Mouse (Mus musculus): Measurements from ENCODE around the gene Crtac1.
A peak's percentile ranks its signal among the peaks of the same experiment; 100 is the strongest.

Gene Crtac1

GRCm38 (mm10) chr19:42322357-42323090 is 109.1 kb downstream of the Crtac1 start:
- DNase-seq: no peak

DNA sequence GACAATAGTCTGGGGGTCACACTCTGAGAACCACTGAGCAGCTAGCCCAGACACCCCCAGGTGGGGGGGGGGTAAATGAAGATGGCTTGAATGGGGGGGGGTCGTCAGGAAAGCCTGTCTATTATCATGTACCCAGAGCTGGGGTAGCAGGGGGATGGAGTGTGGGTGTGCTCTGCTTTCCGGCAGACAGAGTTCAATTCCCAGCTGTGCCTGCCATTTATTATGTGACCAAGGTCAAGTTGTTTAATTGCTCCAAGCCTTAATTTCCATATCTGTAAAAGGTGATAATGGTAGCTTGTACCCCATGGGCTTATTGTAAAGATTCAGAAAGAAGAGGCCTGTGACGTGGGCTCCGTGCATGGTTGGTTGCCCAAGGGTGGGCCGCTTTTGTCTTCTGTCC is 109.6 kb downstream of the Crtac1 start:
- DNase-seq: no peak

GRCm38 (mm10) chr19:42317648-42318425 is 113.7 kb downstream of the Crtac1 start:
- DNase-seq: peak in 1 of 2 experiments; percentile 43

GRCm38 (mm10) chr19:42316998-42317397 is 114.6 kb downstream of the Crtac1 start:
- DNase-seq: no peak

- DNase-seq: peak; percentile 11 to 55
These were observed 115.1 kb downstream of the Crtac1 start for GRCm38 (mm10) chr19:42316525-42316924.

- peak; percentile 63 to 77 for DNase-seq
These were observed 115.7 kb downstream of the Crtac1 start for GRCm38 (mm10) chr19:42315914-42316313.

- DNase-seq: no peak
These were observed 116.4 kb downstream of the Crtac1 start for GRCm38 (mm10) chr19:42315070-42315679.

DNA sequence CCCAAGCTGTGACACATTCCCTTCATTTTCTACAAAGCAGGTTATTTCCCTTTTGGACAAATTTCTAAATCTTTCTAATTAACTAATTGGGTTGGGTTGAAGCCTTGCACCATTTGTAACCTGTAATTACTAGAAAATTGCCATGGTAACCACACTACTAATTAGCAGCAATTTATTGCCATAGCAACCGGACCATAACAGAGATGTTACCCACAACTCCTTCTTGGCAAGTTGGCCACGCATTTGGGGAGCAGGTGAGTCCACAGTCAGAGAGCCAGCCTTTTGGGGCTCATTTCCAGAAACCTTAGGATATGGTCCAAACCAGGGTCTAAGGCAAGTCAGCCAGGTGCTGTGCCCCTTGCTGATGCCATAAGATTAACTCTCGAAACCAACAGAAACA is 119.4 kb downstream of the Crtac1 start:
- no peak for DNase-seq

- DNase-seq: no peak
These were observed 120.3 kb downstream of the Crtac1 start for GRCm38 (mm10) chr19:42311332-42311731.

- DNase-seq: no peak
These were observed 122.7 kb downstream of the Crtac1 start for GRCm38 (mm10) chr19:42308931-42309330.

DNA sequence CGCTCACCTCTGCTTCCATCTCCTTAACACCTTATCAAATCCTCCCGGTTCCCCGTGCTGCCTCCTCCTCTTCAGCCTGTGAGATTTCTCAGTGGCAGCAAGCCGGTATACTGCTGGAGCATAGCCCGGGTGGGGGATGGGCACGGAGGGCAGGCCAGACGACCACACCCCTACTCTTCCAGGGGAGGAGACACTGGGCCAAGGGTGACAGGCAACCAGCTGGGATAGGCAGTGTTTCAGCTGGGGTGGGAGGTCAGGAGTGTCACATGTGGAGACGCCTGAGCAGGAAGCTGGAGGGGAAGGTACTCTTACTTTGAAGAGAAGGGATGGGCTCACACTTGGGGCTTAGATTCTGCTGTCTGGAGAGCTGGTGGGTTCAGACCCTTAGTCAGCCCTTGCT is 124.6 kb downstream of the Crtac1 start:
- peak; percentile 10 to 27 for DNase-seq

- DNase-seq: peak in 1 of 2 experiments; percentile 30
These were observed 125.4 kb downstream of the Crtac1 start for GRCm38 (mm10) chr19:42306202-42306601.

- DNase-seq: no peak
These were observed 125.8 kb downstream of the Crtac1 start for GRCm38 (mm10) chr19:42305746-42306145.

DNA sequence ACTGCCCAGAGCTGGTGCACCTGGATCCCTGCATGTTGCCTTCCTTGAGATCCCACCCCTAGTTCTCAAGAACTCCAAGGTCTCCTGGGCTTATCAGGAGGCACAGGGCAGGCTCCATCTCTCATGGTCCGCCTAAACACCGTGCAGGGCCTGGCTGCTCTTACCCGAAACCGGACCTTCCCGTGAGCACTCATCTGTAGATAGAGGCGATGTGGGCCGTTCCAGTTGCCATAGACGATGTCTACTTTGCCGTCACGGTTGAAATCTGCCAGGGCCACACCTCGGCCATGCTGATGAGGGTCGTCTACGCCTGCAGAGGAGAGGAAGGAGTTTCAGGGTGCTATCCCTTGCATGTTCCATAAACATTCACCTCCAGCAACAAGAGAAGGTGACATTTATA is 127.1 kb downstream of the Crtac1 start:
- DNase-seq: no peak

- no peak for DNase-seq
These were observed 128.3 kb downstream of the Crtac1 start for GRCm38 (mm10) chr19:42303210-42303813.

DNA sequence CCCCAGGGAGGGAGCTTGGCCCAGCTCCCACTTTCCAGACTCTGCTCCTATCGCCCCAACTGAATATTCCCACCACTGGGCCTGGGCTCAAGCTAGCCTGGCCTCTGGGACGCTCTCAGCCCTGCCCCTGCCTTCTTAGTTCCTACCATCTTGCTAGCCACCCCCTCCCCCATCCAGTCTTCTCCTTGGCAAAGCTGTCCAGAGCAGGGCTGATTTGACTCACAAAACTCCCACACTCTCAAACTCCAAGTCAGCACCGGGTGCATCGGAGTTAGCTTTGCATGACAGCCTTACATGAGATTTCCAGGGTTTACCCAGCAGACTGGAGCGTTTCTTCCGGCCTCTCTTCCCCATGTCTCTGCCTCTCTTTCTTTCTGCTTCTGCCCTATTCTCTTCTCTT is 138.4 kb downstream of the Crtac1 start:
- no peak for DNase-seq

DNA sequence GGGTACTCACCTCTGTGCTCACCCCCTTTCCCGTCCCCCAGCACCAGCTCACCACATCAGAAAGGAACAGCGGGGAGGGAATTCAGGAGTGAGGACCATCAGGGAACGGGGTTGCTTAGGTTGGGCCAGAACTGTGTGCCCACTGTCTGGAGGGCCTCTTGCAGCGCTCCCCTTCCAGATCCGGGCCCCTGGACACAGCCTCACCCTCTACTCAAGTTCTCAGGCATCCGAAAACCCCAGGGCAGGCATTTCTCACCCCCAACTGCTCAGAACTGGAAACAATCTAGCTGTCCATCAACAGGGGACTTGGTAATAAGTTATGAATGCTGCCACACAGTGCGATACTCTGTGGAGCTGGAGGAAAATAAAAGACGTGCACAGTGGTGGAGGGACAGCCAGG is 139.5 kb downstream of the Crtac1 start:
- no peak for DNase-seq

DNA sequence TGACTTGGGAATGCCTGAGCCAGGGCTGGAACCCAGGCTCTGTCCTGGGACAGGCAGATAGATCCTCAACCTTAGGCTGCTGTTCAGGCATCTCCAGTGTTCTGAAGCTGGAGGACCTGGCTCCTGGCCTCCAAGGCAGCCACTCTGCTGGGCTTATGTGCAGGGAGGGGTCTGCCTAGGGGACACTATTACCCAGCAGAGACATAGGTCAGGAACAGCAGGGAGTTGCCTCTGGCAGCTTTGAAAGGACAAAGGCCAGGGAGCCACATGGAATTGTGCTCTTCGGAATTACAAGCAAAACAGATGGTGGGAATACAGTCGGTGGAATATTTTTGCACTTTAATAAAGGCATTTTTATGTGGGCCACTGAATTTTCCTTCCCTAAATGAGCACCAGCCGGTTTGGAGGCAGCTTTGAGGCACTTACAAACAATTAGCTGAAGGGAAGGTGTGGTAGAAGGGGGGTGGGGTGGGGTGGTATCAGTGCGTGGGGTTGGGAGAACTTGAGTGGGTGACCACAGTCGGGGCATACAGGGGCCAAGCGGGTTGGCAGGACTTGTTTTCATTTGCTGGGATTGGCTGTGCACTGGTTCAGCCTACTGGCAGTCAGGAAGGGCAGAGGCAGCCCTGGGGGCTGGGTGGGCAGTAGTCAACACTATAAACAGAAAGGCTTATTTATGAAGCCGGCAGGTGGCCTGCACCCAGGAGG is 140.5 kb downstream of the Crtac1 start:
- DNase-seq: no peak

GRCm38 (mm10) chr19:42288361-42288760 is 143.2 kb downstream of the Crtac1 start:
- no peak for DNase-seq

GRCm38 (mm10) chr19:42284178-42284577 is 147.4 kb downstream of the Crtac1 start:
- no peak for DNase-seq

DNA sequence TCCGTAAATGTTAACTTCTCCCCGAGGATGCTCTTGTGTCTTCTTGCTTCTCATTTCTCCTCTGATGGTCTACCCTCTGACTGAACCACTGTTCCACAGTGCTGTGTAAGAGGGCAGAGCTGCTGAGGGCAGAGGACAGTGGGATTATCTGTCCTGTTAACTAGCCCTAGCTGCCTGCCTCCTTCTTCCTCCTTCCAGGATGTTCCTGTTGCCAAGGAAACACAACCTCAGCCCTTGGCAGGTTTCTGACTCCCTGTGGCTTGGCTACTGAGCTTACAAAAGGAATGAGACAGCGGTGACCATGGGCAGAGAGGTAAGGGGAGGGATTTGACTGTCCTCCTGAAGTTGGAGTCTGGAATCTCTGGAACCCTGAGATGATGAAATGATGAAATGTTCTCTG is 152.0 kb downstream of the Crtac1 start:
- no peak for DNase-seq

DNA sequence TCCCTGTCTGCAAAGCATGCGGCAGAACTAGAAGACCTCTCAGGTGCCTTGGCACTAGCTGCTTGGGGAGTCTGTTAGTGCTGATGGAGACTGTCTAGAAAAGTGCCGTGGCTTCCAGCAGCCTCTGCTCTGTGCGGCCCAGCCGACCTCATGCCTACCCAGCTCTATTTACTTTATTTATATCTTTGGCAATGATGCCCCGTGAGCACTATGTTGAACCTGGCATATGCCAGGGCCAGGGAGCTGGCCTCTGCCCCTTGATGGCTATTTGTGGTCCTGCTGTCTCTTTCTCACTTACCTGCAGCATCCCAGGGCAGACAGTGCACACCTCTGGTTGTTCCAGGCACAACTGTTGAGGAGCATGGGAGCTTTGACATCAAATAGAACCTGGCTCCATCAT is 153.1 kb downstream of the Crtac1 start:
- no peak for DNase-seq

DNA sequence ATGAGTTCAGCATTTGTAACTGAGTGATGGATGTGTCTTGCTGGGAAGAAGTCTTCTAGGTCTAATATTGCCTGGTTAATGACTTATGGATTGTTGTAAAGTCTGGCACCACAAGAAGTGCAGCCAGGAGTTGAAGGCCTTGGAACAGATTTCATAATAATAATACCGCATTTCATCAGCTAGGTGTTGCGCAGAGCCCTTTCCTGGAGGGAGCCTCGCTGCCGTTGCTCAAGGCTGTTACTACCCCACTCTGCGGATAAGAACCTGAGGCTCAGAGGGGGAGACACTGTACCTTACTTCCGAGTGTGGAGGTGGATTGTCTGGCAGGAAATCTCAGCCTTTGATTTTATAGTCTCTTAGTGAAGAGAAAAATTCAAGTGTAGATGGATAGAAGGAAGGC is 154.3 kb downstream of the Crtac1 start:
- no peak for DNase-seq

All from lung, postnatal 4 days (tissue).